Mouse (Mus musculus): ENCODE results near the gene Zfp799. TPM values are rescaled to one million over a fixed set of nuclear protein-coding genes. Genes with fewer than 3 reads are reported as not detected.
A peak's percentile ranks its signal among the peaks of the same experiment; 100 is the strongest.

The Zfp799 gene
- total RNA-seq, 2 experiments from 2014 or later, result 30.7 to 34.6 TPM

DNA sequence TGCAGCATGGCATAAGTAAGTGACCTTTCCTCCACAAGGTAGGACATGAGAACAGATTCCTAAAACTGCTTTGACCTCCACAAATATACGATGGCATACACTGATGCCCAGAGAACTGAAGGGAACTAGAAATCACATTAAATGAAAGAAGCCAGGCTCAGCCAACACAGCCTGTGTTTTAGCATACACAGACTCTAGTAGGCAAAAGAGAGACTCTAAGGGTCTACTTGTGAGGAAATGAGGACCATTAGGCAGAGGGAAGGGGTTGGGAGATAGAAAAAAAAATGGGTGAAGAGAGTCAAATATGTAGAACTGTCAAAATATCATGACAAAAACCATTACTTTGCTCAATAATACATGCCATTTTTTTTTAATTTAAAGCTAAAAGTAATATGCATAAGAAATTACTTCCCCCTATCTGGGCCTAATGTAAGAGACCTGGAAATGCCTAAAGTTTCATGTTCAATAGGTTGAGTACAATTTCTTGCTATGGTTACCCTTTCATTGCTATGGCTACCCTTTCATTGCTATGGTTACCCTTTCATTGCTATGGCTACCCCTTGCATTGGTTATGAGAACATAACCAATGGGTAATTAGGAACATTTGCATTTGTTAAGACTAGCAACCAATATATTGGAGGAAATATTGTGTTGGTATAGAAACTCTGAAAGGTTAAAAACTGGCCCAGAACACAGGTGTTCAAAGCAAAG lies 13.8 kb downstream of the Zfp799 start:
- TF ChIP-seq CTCF (conservative IDR thresholded peaks at IDR 0.05), result no peak
- DNase-seq (ENCODE audit: low spot score in 2 of 2), result no peak

DNA sequence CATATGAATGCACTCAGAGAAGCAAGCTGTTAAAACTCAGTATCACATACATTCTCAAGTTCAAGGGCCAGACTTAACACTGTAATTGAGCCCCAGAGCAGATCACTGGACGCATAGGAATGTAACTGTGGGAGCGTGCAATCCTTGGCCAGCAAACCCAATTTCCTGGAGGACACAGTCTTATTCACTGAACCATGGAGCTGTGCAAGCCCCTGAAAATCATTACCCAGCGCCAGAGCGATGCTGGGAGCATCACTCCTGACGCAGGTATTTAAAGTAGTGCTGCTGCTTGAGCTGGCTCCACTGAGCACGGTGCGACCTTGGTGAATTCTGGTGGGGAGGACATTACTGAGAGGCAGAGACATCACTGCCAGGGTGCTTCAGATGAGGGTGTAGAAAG lies 15.9 kb downstream of the Zfp799 start:
- no peak for TF ChIP-seq CTCF (conservative IDR thresholded peaks at IDR 0.05)
- DNase-seq (ENCODE audit: low spot score in 2 of 2), result no peak
- Histone ChIP-seq H3K27ac (no peak overlapping the region), H3K4me3 (no peak overlapping the region)

More for the DNA sequence above, 13.8 kb downstream of the Zfp799 start:
- H3K27ac ChIP-seq, result no peak overlapping the region
- H3K4me3 ChIP-seq, result no peak overlapping the region

DNA sequence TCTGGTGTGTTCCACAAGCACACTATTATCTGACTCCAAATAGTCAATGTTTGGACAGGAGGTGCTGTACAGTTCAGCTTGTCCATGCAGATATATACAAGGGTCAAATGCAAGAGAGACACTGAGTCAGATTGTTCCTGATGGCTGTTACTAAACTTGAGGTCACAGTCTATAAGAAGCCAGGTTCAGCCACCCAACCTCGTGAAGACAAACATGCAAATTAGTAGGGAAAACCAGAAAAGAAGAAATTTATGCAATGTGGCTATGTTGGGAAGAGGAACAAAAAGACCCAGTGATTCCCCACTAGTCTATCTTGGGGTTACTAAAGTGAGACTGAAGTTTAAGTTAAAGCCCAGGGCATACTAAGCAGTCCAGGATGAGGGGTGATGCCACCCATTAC lies 19.4 kb downstream of the Zfp799 start:
- Histone ChIP-seq H3K27ac (no peak overlapping the region), H3K4me3 (no peak overlapping the region)
- no peak for DNase-seq (ENCODE audit: low spot score in 2 of 2)
- TF ChIP-seq CTCF (conservative IDR thresholded peaks at IDR 0.05), result no peak

DNA sequence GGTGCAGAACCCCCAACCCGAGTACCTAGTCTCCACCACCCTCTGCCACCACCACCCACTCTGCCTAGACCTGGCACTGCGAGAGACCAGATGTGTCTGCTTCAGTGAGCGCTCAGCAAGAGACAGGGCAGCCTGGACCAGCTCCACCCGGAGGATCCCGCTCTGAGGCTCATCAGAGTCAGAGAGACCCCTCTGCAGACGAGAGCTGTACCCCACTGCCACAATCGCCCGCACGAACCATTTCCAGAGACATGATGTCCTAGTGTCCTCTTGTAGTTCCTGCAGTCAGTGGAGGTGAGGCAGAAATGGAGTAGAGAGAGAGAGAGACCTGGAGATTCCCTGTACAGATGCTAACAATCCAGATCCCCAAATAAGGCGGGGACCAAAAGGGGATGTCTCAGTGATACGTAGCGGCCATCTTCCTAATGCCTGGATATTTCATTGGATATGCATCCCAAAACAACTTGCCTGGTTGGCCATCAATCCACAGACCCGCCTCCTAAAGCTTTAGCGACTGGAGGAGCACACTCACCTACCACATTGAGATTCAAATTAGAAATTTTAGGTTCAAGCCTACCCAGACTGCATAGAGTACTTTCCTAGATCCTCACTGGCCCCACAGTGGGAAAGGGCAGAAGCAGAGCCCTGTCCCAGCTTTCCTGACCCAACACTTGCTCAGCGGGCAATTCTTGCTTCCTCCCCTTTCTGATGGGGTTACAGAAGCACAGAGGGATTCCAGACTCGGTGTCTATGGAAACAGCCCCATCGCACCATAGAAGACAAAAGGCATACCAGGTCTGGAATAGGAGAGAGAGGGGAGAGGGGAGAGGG lies 20.3 kb downstream of the Zfp799 start, which contains the start of gene Zfp811:
TSS of gene Zfp811 (minus strand) at position 388 of the 831 bp plus-strand sequence.
- DNase-seq (ENCODE audit: low spot score in 2 of 2), result peak; percentile 51 to 77
- Histone ChIP-seq H3K27ac (peak within 1 kb of the TSS; percentile 80), H3K4me3 (peak within 1 kb of the TSS; percentile 62)
- peak; percentile 14; the same call in 1 of the 2 replicates for TF ChIP-seq CTCF (conservative IDR thresholded peaks at IDR 0.05)

DNA sequence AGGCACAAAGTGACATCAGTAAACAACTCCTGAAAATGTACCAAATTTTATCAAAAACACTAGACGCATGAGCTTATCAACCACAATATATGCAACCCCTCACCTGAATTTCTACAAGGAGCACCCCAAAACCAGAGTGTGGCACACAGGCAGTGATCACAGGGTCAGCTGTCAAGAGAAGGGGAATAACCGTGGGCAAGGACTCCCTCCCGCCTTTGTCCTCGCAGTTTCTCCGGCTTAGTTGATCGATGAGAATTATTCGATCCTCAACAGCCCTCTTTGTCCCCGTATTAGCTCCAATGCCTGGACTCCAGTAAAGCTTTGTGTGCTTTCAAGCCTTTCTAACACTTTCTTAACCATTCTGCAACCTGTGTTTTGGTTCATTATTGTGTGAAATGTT lies 21.1 kb downstream of the Zfp799 start:
- no peak for DNase-seq (ENCODE audit: low spot score in 2 of 2)
- no peak for TF ChIP-seq CTCF (conservative IDR thresholded peaks at IDR 0.05)
- H3K27ac ChIP-seq, result peak overlapping the region; percentile 80
- H3K4me3 ChIP-seq, result peak overlapping the region; percentile 62

DNA sequence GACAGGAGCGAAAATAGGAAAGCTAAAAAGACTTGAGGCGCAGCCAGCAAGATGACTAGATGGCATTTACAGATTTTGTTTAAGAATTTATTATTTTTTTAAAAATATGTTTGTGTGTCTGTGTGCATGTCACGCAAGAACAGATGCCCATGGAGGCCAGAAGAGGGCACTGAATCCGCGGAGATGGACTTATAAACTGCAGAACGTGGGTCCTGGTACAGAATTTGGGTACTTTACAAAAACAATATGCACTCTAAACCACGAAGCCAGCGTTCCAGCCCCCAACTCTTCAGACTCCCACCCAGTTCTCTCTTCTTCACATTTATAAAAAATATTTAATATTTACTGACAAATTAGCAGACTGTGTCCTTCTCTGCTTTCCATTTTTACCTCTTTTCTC lies 40.8 kb downstream of the Zfp799 start:
- H3K27ac ChIP-seq, result no peak overlapping the region
- DNase-seq (ENCODE audit: low spot score in 2 of 2), result no peak
- TF ChIP-seq CTCF (conservative IDR thresholded peaks at IDR 0.05), result 0 out of 2 replicates have a peak, but pooled peaks have one; percentile 14
- H3K4me3 ChIP-seq, result no peak overlapping the region

DNA sequence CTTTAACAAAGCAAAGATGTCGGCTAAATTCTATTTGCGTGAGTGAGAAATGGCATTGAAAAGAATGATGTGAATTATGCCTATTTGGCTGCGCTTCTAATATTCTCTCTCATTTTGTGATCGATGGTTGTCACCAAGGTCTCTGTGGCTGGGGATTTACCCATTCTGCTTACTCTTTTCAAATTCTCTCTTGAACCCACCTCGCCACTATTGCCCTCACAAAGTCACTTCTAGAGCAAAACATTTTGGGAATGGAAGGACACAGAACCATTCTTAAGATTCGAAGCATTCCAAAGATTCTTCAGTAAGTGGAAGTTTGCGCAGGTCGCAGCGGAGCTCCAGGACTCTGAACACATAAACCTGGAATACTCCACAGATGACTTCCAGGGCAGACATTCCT lies 41.5 kb downstream of the Zfp799 start:
- H3K27ac ChIP-seq, result peak overlapping the region; percentile 33; the same call in 1 of the 2 replicates
- peak overlapping the region; percentile 80 for H3K4me3 ChIP-seq
- no peak for DNase-seq (ENCODE audit: low spot score in 2 of 2)
- no peak for TF ChIP-seq CTCF (conservative IDR thresholded peaks at IDR 0.05)

DNA sequence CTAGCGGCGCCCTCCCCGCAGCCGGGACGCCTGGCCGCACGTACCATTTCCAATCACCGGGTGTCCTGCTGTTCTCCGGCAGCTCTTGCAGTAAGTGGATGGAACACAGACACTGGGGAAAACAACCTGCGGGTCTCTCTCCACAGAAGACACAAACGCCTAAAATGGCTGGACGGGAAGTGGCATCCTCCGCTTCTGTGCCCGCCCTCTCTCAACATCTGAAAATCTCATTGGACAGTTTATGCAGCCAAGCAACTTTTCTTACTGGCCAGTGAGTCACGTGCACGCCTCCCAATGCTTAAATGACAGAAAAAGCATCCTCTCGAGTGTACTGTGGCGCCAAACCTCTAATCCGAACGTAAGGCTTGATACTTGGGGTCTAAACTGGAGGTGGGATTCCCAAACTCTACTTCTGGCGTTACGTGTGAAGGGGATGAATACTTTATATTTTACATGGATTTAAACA lies 41.9 kb downstream of the Zfp799 start, which contains the start of gene Zfp871:
TSS of gene Zfp871 (minus strand) at position 194 of the 466 bp plus-strand sequence.
- H3K27ac ChIP-seq, result peak within 1 kb of the TSS; percentile 95
- peak; percentile 86 to 94 for DNase-seq (ENCODE audit: low spot score in 2 of 2)
- peak within 1 kb of the TSS; percentile 80 for H3K4me3 ChIP-seq
- TF ChIP-seq CTCF (conservative IDR thresholded peaks at IDR 0.05), result peak; percentile 17; the same call in 1 of the 2 replicates

DNA sequence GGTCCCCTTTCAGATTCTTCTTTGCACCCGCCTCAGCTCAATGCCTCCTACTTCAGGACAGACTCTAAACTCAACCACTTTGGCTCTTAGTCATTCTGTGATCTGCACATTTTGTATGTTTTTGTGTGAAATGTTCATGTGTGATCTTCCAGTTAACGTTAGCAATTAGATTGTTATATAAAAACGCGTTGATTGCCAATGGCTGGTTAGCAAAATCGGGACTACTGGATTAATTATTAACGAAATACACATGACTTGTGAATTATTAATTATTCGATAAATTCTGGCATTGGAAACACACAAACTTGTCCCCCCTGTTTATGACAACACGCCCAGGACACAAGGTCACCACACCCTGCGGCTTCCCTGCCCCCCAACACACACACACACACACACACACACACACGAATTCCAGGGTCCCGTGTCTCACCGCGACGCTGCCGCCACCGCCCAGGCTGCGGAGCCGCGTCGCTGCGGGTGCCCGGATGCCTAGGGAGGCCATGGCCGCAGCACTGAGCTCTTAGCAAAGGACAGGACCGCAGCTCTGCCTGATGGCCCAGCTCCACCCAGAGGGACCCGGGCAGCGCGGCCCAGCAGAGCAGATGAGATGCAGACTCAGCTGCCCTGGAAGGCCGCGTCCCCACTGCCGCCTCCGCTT lies 42.5 kb downstream of the Zfp799 start:
- peak in 1 of 2 experiments; percentile 44 for DNase-seq (ENCODE audit: low spot score in 2 of 2)

DNA sequence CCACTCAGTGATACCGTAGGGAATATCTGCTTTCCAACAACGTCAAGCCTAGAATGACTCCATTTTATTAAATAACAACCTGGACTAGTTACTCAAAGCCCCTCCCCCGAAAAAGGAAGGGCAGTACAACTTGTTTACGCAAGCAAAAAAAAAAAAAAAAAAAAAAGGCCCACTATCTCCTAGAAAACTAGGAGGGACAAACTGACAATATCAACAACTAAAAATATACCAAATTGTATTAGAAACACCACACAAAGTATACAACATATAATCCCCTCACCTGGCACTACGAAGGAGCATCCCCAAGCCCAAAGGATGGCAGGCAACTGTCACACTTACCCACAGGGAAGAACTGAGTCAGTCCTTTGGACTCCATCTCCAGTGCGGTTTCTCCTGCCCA lies 43.1 kb downstream of the Zfp799 start:
- DNase-seq (ENCODE audit: low spot score in 2 of 2), result no peak
- Histone ChIP-seq H3K4me3 (peak overlapping the region; percentile 80), H3K27ac (peak overlapping the region; percentile 95)
- no peak for TF ChIP-seq CTCF (conservative IDR thresholded peaks at IDR 0.05)

More for the DNA sequence above, 42.5 kb downstream of the Zfp799 start:
- TF ChIP-seq CTCF (conservative IDR thresholded peaks at IDR 0.05), result no peak
- Histone ChIP-seq H3K4me3 (peak overlapping the region; percentile 80), H3K27ac (peak overlapping the region; percentile 95)

DNA sequence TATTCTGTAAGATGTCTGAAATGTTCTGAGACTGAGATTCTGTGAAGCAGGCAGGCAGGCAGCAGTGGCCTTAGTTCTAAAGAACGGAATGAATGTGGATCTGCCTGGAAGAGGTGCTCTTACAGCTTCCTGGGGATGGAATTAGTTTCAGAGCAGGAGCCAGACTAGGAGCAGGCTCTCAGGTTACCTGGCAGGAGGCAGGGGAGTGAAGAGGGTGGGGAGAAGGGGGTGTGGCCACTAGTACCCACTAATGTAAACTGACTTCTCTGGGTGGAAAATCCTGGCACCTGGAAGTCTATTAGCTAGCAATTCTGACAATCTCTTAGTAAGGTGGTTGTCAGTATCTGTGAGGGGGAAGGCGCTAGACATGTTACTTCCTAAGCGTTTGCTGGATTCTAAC lies 44.4 kb downstream of the Zfp799 start:
- Histone ChIP-seq H3K4me3 (peak overlapping the region; percentile 80; the same call in 1 of the 2 replicates), H3K27ac (no peak overlapping the region)
- no peak for DNase-seq (ENCODE audit: low spot score in 2 of 2)
- TF ChIP-seq CTCF (conservative IDR thresholded peaks at IDR 0.05), result no peak

DNA sequence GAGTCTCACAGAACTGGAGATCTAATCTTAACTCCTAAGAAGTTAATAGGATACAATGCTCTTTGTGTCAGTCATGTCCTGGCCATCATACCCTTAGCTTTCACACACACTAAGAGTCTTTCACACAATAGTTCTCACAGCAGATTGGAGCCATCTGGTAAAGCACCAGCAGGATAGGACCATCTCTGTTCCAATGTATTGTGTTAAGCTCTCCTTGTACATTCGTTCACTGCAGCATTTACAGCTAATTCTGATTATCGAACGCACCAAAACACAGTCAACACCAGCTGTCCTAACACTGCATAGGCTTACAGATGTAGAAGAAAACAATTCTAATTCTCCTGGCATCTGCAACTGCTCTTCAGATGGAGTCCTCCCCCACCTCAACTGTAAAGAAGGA lies 52.5 kb downstream of the Zfp799 start:
- DNase-seq (ENCODE audit: low spot score in 2 of 2), result peak; percentile 53 to 63
- no peak for TF ChIP-seq CTCF (conservative IDR thresholded peaks at IDR 0.05)
- Histone ChIP-seq H3K27ac (peak overlapping the region; percentile 47; the same call in 1 of the 2 replicates), H3K4me3 (no peak overlapping the region)

Measured in layer of hippocampus, adult 2 months (tissue).